Mouse (Mus musculus) cerebral cortex, adult 2 months (tissue): Measurements from ENCODE around the gene Ttc7b.

Experiments
- WGBS: fragments of 180-500 bp; shearing (Covaris S2); methylation state at CpG from one replicate; pipeline ENCODE4 v1.1.7; 2018; 5-methylcytosine and 5-hydroxymethylcytosine counted together

Ttc7b gene

GRCm38 (mm10) chr12:100414717-100415398 is 105.8 kb downstream of the Ttc7b start:
- 66% methylated on average over 14 of the region's 14 CpGs for WGBS

GRCm38 (mm10) chr12:100408714-100409113 is 111.9 kb downstream of the Ttc7b start:
- WGBS, result 77% methylated on average over 11 of the region's 11 CpGs

- 56% methylated on average over 8 of the region's 8 CpGs for WGBS
Observed at GRCm38 (mm10) chr12:100408143-100408542, 112.5 kb downstream of the Ttc7b start.

- 64% methylated on average over 7 of the region's 7 CpGs for WGBS
Observed at GRCm38 (mm10) chr12:100407371-100407770, 113.3 kb downstream of the Ttc7b start.

GRCm38 (mm10) chr12:100406094-100406493 is 114.5 kb downstream of the Ttc7b start:
- 77% methylated on average over 11 of the region's 11 CpGs for WGBS

GRCm38 (mm10) chr12:100405512-100406030 is 115.1 kb downstream of the Ttc7b start:
- WGBS, result 94% methylated on average over 8 of the region's 8 CpGs

- 42% methylated on average over 3 of the region's 3 CpGs for whole genome bisulfite sequencing
Observed at GRCm38 (mm10) chr12:100404430-100404829, 116.2 kb downstream of the Ttc7b start.

- 63% methylated on average over 4 of the region's 4 CpGs for WGBS
Observed at GRCm38 (mm10) chr12:100403005-100403324, 117.7 kb downstream of the Ttc7b start.

GRCm38 (mm10) chr12:100402296-100403004 is 118.2 kb downstream of the Ttc7b start:
- 54% methylated on average over 10 of the region's 10 CpGs for WGBS

- 86% methylated on average over 3 of the region's 3 CpGs for WGBS
Observed at GRCm38 (mm10) chr12:100400119-100400518, 120.5 kb downstream of the Ttc7b start.

GRCm38 (mm10) chr12:100399126-100399727 is 121.4 kb downstream of the Ttc7b start:
- WGBS, result 81% methylated on average over 5 of the region's 5 CpGs

- WGBS, result 19% methylated on average over 8 of the region's 8 CpGs
Observed at GRCm38 (mm10) chr12:100398268-100398943, 122.2 kb downstream of the Ttc7b start.

GRCm38 (mm10) chr12:100397432-100398146 is 123.0 kb downstream of the Ttc7b start:
- 65% methylated on average over 15 of the region's 15 CpGs for WGBS

GRCm38 (mm10) chr12:100396806-100397205 is 123.8 kb downstream of the Ttc7b start:
- 78% methylated on average over 2 of the region's 2 CpGs for whole genome bisulfite sequencing

- 44% methylated on average over 3 of the region's 3 CpGs for WGBS
Observed at GRCm38 (mm10) chr12:100393532-100393931, 127.1 kb downstream of the Ttc7b start.

GRCm38 (mm10) chr12:100393109-100393508 is 127.5 kb downstream of the Ttc7b start:
- 40% methylated on average over 3 of the region's 3 CpGs for WGBS

GRCm38 (mm10) chr12:100392466-100392865 is 128.2 kb downstream of the Ttc7b start:
- 32% methylated on average over 5 of the region's 5 CpGs for WGBS

- 49% methylated on average over 9 of the region's 9 CpGs for WGBS
Observed at GRCm38 (mm10) chr12:100391890-100392289, 128.7 kb downstream of the Ttc7b start.

- 33% methylated on average over 12 of the region's 12 CpGs for WGBS
Observed at GRCm38 (mm10) chr12:100389878-100390710, 130.5 kb downstream of the Ttc7b start.

GRCm38 (mm10) chr12:100386259-100386658 is 134.4 kb downstream of the Ttc7b start:
- WGBS, result 23% methylated on average over 3 of the region's 3 CpGs

- WGBS, result 46% methylated on average over 6 of the region's 6 CpGs
Observed at GRCm38 (mm10) chr12:100381941-100382340, 138.7 kb downstream of the Ttc7b start.
